Mouse (Mus musculus) bone marrow, adult 2 months (tissue): ENCODE results near the gene Epc2.

Experiments
- CTCF ChIP-seq: fragments of 200-500 bp; IDR thresholded peaks from 2 replicates; pipeline ENCODE4 v1.5.1; 2011; ENCODE audit warnings: low read length, control low read depth; ENCODE audit not compliant: control insufficient read depth, insufficient read depth
- POLR2A ChIP-seq: fragments of 200-500 bp; IDR thresholded peaks from 2 replicates; pipeline ENCODE4 v1.6.1; 2011; ENCODE audit warnings: low read depth, mild to moderate bottlenecking, control low read depth, low read length, borderline replicate concordance; ENCODE audit not compliant: control insufficient read depth

- TF ChIP-seq POLR2A (no peak), CTCF (no peak)
Observed at GRCm38 (mm10) chr2:49412576-49412975, 38.7 kb upstream of the Epc2 start.
